Mouse (Mus musculus): Measurements from ENCODE around the gene Ormdl1. TPM values are rescaled to one million over a fixed set of nuclear protein-coding genes. Genes with fewer than 3 reads are reported as not detected.
"Not testable (repeated sequence)": the region's sequence is repeated elsewhere in the genome, so short reads cannot be mapped to it uniquely, and the experiment has no call there.

Gene Ormdl1
- polyA plus RNA-seq, 1 experiment from 2014 or later: 23.0 TPM

GRCm38 (mm10) chr1:53324827-53325494, 28.1 kb downstream of the Ormdl1 start:
- Histone ChIP-seq H3K4me2 (no peak overlapping the region), H3K4me1 (replicated peaks) (no peaks in the 10 kb centered on the region), H3K4me3 (no peak overlapping the region), H3K9me3 (replicated peaks) (no peaks in the 10 kb centered on the region), H3K27ac (no peak overlapping the region), H3K9ac (no peak overlapping the region), H3K27me3 (no peaks in the 10 kb centered on the region), H3K36me3 (peaks cover 10% of the 10 kb centered on the region)
- no peak for ATAC-seq (replicated peaks; ENCODE audit: insufficient number of reproducible peaks, insufficient read depth, low FRiP score, low read depth)
- 81% methylated on average over 5 of the region's 5 CpGs for WGBS

DNA sequence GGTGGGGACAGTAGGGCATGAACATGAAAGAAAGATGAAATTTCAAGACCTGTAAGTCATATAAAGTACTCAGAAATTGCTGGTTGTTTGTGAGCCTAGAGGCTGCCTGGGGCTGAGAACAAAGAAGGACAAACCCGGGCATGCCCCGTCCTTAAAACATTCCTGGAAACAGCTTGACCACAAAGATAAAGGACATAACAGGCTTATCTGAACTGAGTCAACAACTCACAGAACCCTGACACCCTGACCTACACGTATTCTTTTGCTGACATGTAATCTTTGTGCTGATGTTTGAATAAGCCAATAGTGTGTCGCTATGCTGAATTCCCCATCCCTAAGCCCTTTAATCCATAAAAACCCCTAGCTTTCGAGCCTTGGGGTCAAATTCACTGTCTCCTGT, 36.6 kb downstream of the Ormdl1 start:
- H3K4me1 ChIP-seq (replicated peaks); H3K27ac ChIP-seq; H3K4me2 ChIP-seq; H3K36me3 ChIP-seq; H3K27me3 ChIP-seq; H3K9me3 ChIP-seq (replicated peaks); H3K9ac ChIP-seq; ATAC-seq (replicated peaks; ENCODE audit: insufficient number of reproducible peaks, insufficient read depth, low FRiP score, low read depth); H3K4me3 ChIP-seq: not testable (repeated sequence)
- 47% methylated on average over 5 of the region's 5 CpGs for WGBS

- H3K9ac ChIP-seq: no peak overlapping the region
- peaks cover 3% of the 10 kb centered on the region; the same call in 1 of the 2 replicates for H3K36me3 ChIP-seq
- no peak overlapping the region for H3K4me2 ChIP-seq
- H3K4me3 ChIP-seq: no peak overlapping the region
- no peak for ATAC-seq (replicated peaks; ENCODE audit: insufficient number of reproducible peaks, insufficient read depth, low FRiP score, low read depth)
- no peak overlapping the region for H3K27ac ChIP-seq
- H3K4me1 ChIP-seq (replicated peaks): no peaks in the 10 kb centered on the region
- H3K27me3 ChIP-seq: no peaks in the 10 kb centered on the region
- no peaks in the 10 kb centered on the region for H3K9me3 ChIP-seq (replicated peaks)
Observed at GRCm38 (mm10) chr1:53335465-53335864, 38.6 kb downstream of the Ormdl1 start.

GRCm38 (mm10) chr1:53337403-53337802, 40.5 kb downstream of the Ormdl1 start:
- H3K27ac ChIP-seq; ATAC-seq (replicated peaks; ENCODE audit: insufficient number of reproducible peaks, insufficient read depth, low FRiP score, low read depth); H3K9me3 ChIP-seq (replicated peaks); H3K9ac ChIP-seq; H3K4me1 ChIP-seq (replicated peaks); H3K4me2 ChIP-seq; H3K27me3 ChIP-seq; H3K4me3 ChIP-seq: not testable (repeated sequence)
- peaks cover 19% of the 10 kb centered on the region for H3K36me3 ChIP-seq
- WGBS: 55% methylated on average over 2 of the region's 2 CpGs

GRCm38 (mm10) chr1:53341071-53341470, 44.2 kb downstream of the Ormdl1 start:
- no peak for ATAC-seq (replicated peaks; ENCODE audit: insufficient number of reproducible peaks, insufficient read depth, low FRiP score, low read depth)

DNA sequence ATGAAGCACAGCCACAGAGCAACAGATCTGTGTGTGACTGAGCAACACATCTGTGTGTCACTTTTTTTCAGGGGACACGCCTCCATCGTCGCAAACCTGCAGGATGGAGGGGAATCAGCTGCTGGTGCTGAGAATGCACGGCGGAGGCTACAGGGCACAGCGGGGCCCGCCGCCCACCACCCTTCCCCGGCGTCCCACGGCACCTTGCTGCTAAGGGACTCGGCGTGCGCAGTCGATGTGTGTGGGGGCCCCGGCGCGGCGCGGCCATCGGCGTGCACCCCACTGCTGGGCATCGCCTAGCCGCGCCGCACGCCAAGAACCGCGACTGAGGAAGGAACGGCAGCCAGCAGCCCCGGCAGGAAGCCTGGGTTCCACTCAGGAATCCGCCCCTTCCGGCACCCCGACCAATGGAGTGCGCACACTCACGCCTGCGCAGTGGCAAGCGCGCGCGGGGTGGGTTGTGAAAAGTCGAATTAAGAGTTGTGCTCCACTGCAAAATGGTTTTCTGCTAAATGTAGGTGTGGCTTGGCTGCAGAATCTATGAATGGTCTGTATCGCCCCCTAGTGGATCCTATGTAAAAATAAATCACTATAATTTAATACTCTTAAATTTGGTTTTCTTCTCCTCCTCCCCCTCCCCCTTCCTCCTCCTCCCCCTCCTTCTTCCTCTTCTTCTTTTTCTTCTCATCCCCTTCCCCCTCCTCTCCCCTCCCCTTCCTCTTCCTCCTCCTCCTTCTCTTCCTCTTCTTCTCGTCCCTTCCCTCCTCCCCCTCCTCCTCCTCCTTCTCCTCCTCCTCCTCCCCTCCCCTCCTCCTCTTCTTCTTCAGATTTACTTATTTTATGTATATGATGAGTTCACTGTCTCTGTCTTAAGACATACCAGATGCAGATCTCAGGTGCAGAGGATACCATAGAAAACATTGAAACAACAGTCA, 55.7 kb downstream of the Ormdl1 start, which contains the start of the genes Asdurf, Gm28551 and Asnsd1:
Gene Asdurf (minus strand): TSS at position 293 of the 935 bp plus-strand sequence.
Gene Gm28551 (minus strand): TSS at position 341 of the 935 bp plus-strand sequence.
Gene Asnsd1 (minus strand): TSS at position 426 of the 935 bp plus-strand sequence.
- Histone ChIP-seq H3K36me3 (peaks cover 16% of the 10 kb centered on the region), H3K4me3 (peak within 1 kb of the TSS; percentile 99), H3K4me1 (replicated peaks) (peaks cover 6% of the 10 kb centered on the region), H3K4me2 (peak within 1 kb of the TSS; percentile 60), H3K9me3 (replicated peaks) (no peaks in the 10 kb centered on the region), H3K27me3 (no peaks in the 10 kb centered on the region), H3K9ac (peak within 1 kb of the TSS; percentile 98), H3K27ac (peak within 1 kb of the TSS; percentile 90)
- ATAC-seq (replicated peaks; ENCODE audit: insufficient number of reproducible peaks, insufficient read depth, low FRiP score, low read depth): peak; percentile 100
- WGBS: under 1% methylated on average over 43 of the region's 44 CpGs

More at GRCm38 (mm10) chr1:53341071-53341470, 44.2 kb downstream of the Ormdl1 start:
- Histone ChIP-seq H3K9me3 (replicated peaks) (no peaks in the 10 kb centered on the region; the same call in 1 of the 2 replicates), H3K9ac (no peak overlapping the region), H3K4me2 (no peak overlapping the region), H3K4me1 (replicated peaks) (no peaks in the 10 kb centered on the region), H3K27me3 (no peaks in the 10 kb centered on the region), H3K27ac (no peak overlapping the region), H3K36me3 (peaks cover 44% of the 10 kb centered on the region), H3K4me3 (no peak overlapping the region)
- WGBS: 94% methylated on average over 2 of the region's 2 CpGs

GRCm38 (mm10) chr1:53358988-53359387, 62.1 kb downstream of the Ormdl1 start:
- no peaks in the 10 kb centered on the region for H3K36me3 ChIP-seq
- H3K4me1 ChIP-seq (replicated peaks): no peaks in the 10 kb centered on the region
- no peak overlapping the region for H3K4me3 ChIP-seq
- H3K27ac ChIP-seq: no peak overlapping the region
- H3K9ac ChIP-seq: no peak overlapping the region
- no peak overlapping the region for H3K4me2 ChIP-seq
- ATAC-seq (replicated peaks; ENCODE audit: insufficient number of reproducible peaks, insufficient read depth, low FRiP score, low read depth): no peak
- no peaks in the 10 kb centered on the region for H3K27me3 ChIP-seq
- H3K9me3 ChIP-seq (replicated peaks): no peaks in the 10 kb centered on the region

Other genes starting within 250 kb of the Ormdl1 start
- gene Mstn, start 235.5 kb upstream of the Ormdl1 start, polyA plus RNA-seq (2015; fragmentation: Nextera tagmentation; extraction: Ambion mirVana): 2.0 TPM in 2 replicates
- not detected in 2 replicates for gene 1700019A02Rik, start 109.5 kb upstream of the Ormdl1 start, polyA plus RNA-seq (2015; fragmentation: Nextera tagmentation; extraction: Ambion mirVana)
- 8.1 and 10.2 TPM in 2 replicates for gene Pms1, start 77 bp upstream of the Ormdl1 start, polyA plus RNA-seq (2015; fragmentation: Nextera tagmentation; extraction: Ambion mirVana)
- gene Gm28778, start within 50 bp of the Ormdl1 start, polyA plus RNA-seq (2015; fragmentation: Nextera tagmentation; extraction: Ambion mirVana): 0.25 TPM in 1 of 2 replicates, not detected in the other
- gene Osgepl1, start 16.5 kb downstream of the Ormdl1 start, polyA plus RNA-seq (2015; fragmentation: Nextera tagmentation; extraction: Ambion mirVana): 22.5 and 25.6 TPM in 2 replicates
- 6.1 TPM in 1 of 2 replicates, not detected in the other for gene Asdurf, start 55.5 kb downstream of the Ormdl1 start, polyA plus RNA-seq (2015; fragmentation: Nextera tagmentation; extraction: Ambion mirVana)
- 0.38 and 0.40 TPM in 2 replicates for gene Gm28551, start 55.6 kb downstream of the Ormdl1 start, polyA plus RNA-seq (2015; fragmentation: Nextera tagmentation; extraction: Ambion mirVana)
- gene Asnsd1, start 55.7 kb downstream of the Ormdl1 start, polyA plus RNA-seq (2015; fragmentation: Nextera tagmentation; extraction: Ambion mirVana): 52.8 and 54.6 TPM in 2 replicates